Mouse (Mus musculus): ENCODE measurements around the gene Adig. TPM values are rescaled to one million over a fixed set of nuclear protein-coding genes. Genes with fewer than 3 reads are reported as not detected.

Adig gene
- total RNA-seq (2014; fragmentation: Nextera tagmentation) (not detected in 2 replicates), total RNA-seq (2017) (not detected in 2 replicates)

GRCm38 (mm10) chr2:158501836-158502812, at the start of gene Adig:
Adig (plus strand) TSS chr2:158502612.
- no peak for ATAC-seq (replicated peaks; ENCODE audit: low FRiP score, low TSS enrichment, poor library complexity, severe bottlenecking)

- ATAC-seq (replicated peaks; ENCODE audit: low FRiP score, low TSS enrichment, poor library complexity, severe bottlenecking): no peak
Measured at GRCm38 (mm10) chr2:158456451-158456850, 46.0 kb upstream of the Adig start.

- ATAC-seq (replicated peaks; ENCODE audit: low FRiP score, low TSS enrichment, poor library complexity, severe bottlenecking): no peak
Measured at GRCm38 (mm10) chr2:158457610-158458009, 44.8 kb upstream of the Adig start.

GRCm38 (mm10) chr2:158462450-158462849, 40.0 kb upstream of the Adig start:
- no peak for ATAC-seq (replicated peaks; ENCODE audit: low FRiP score, low TSS enrichment, poor library complexity, severe bottlenecking)

GRCm38 (mm10) chr2:158474159-158474558, 28.3 kb upstream of the Adig start:
- ATAC-seq (replicated peaks; ENCODE audit: low FRiP score, low TSS enrichment, poor library complexity, severe bottlenecking): no peak

- ATAC-seq (replicated peaks; ENCODE audit: low FRiP score, low TSS enrichment, poor library complexity, severe bottlenecking): no peak
Measured at GRCm38 (mm10) chr2:158477640-158478039, 24.8 kb upstream of the Adig start.

- no peak for ATAC-seq (replicated peaks; ENCODE audit: low FRiP score, low TSS enrichment, poor library complexity, severe bottlenecking)
Measured at GRCm38 (mm10) chr2:158498457-158498856, 4.0 kb upstream of the Adig start.

- ATAC-seq (replicated peaks; ENCODE audit: low FRiP score, low TSS enrichment, poor library complexity, severe bottlenecking): no peak
Measured at GRCm38 (mm10) chr2:158503226-158503625, 814 bp downstream of the Adig start.

- ATAC-seq (replicated peaks; ENCODE audit: low FRiP score, low TSS enrichment, poor library complexity, severe bottlenecking): no peak
Measured at GRCm38 (mm10) chr2:158503671-158504070, 1.3 kb downstream of the Adig start.

- ATAC-seq (replicated peaks; ENCODE audit: low FRiP score, low TSS enrichment, poor library complexity, severe bottlenecking): no peak
Measured at GRCm38 (mm10) chr2:158506475-158506874, 4.1 kb downstream of the Adig start.

- ATAC-seq (replicated peaks; ENCODE audit: low FRiP score, low TSS enrichment, poor library complexity, severe bottlenecking): no peak
Measured at GRCm38 (mm10) chr2:158507046-158507445, 4.6 kb downstream of the Adig start.

- no peak for ATAC-seq (replicated peaks; ENCODE audit: low FRiP score, low TSS enrichment, poor library complexity, severe bottlenecking)
Measured at GRCm38 (mm10) chr2:158510665-158511064, 8.3 kb downstream of the Adig start.

- no peak for ATAC-seq (replicated peaks; ENCODE audit: low FRiP score, low TSS enrichment, poor library complexity, severe bottlenecking)
Measured at GRCm38 (mm10) chr2:158512528-158512927, 10.1 kb downstream of the Adig start, which contains the start of gene Arhgap40. Arhgap40 (plus strand) TSS chr2:158512796.

GRCm38 (mm10) chr2:158513821-158514336, 11.5 kb downstream of the Adig start:
- ATAC-seq (replicated peaks; ENCODE audit: low FRiP score, low TSS enrichment, poor library complexity, severe bottlenecking): no peak

- no peak for ATAC-seq (replicated peaks; ENCODE audit: low FRiP score, low TSS enrichment, poor library complexity, severe bottlenecking)
Measured at GRCm38 (mm10) chr2:158518583-158518982, 16.2 kb downstream of the Adig start.

- no peak for ATAC-seq (replicated peaks; ENCODE audit: low FRiP score, low TSS enrichment, poor library complexity, severe bottlenecking)
Measured at GRCm38 (mm10) chr2:158519071-158519470, 16.7 kb downstream of the Adig start.

- ATAC-seq (replicated peaks; ENCODE audit: low FRiP score, low TSS enrichment, poor library complexity, severe bottlenecking): no peak
Measured at GRCm38 (mm10) chr2:158519800-158520199, 17.4 kb downstream of the Adig start.

GRCm38 (mm10) chr2:158523060-158523459, 20.6 kb downstream of the Adig start:
- ATAC-seq (replicated peaks; ENCODE audit: low FRiP score, low TSS enrichment, poor library complexity, severe bottlenecking): no peak

- ATAC-seq (replicated peaks; ENCODE audit: low FRiP score, low TSS enrichment, poor library complexity, severe bottlenecking): no peak
Measured at GRCm38 (mm10) chr2:158524129-158524860, 21.9 kb downstream of the Adig start.

GRCm38 (mm10) chr2:158534090-158534489, 31.7 kb downstream of the Adig start:
- peak; percentile 96 for ATAC-seq (replicated peaks; ENCODE audit: low FRiP score, low TSS enrichment, poor library complexity, severe bottlenecking)

All from megakaryocyte-erythroid progenitor cell, adult 5-6 weeks (primary cell).